1 mouse cellular context compared by ENCODE assay signal in the genomic region with DNA sequence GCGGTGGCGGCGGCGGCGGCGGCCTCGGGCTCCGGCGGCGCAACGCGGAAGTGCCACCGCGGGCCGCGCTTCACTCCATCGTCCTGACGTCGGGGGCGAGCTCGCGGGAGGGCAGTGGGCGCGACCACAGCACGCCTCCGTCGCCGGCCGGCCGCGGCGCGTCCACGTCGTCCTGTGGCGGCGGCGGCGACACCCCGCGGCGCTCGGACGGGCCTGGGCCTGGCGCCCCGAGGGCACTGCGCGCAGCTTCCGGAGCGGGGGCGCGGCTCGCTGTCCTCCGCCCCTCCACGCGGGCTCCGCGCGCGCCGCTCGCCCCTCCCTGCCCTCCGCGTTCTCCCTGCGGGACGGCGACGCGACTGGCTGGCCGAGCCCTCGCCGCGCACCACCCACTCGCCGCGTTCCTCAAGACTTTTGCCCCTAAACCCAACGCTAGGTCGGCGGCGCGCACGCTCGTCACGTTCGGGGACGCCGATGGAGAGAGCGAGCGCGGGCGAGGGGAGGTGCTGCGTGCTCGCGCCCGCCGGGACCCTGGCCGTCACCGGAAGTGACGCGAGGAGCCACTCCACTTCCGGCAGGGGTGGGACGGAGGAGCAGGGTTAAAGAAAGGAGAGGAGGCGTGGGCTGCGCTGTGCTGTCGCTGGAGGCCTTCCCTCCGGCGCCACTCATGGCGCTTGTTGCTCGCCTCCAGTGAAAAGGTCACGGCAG.
TF ChIP-seq lines count a peak whose summit lies in the region.

A gene (minus strand): TSS at position 189 of the 705 bp plus-strand sequence.

TF ChIP-seq in CH12.LX, 34 proteins besides CTCF, POLR2A, EP300 and RAD21 (continued from another document):
- TF ChIP-seq ZKSCAN1 (IDR thresholded peaks at IDR 0.05; ENCODE audit: borderline replicate concordance, low read depth, low read length): no peak
- TF ChIP-seq MXI1 (IDR thresholded peaks at IDR 0.05; ENCODE audit: low read depth, low read length): peak; percentile 87; the same call in 1 of the 2 replicates
- TF ChIP-seq IRF4 (IDR thresholded peaks at IDR 0.05; ENCODE audit: low read depth, low read length): no peak; the same call in 1 of the 2 replicates
- TF ChIP-seq NELFE (IDR thresholded peaks at IDR 0.05; ENCODE audit: low read depth, low read length): peak; percentile 98
- TF ChIP-seq MEF2A (IDR thresholded peaks at IDR 0.05; ENCODE audit: borderline replicate concordance, low read depth, low read length): no peak
- no peak for TF ChIP-seq JUN (IDR thresholded peaks at IDR 0.05; ENCODE audit: insufficient read depth, low read depth, low read length)
- TF ChIP-seq POLR2AphosphoS2 (IDR thresholded peaks at IDR 0.05; ENCODE audit: low read depth, low read length): peak; percentile 95
- peak; percentile 87 for TF ChIP-seq ELF1 (IDR thresholded peaks at IDR 0.05; ENCODE audit: low read depth, low read length)
- no peak for TF ChIP-seq TBP (conservative IDR thresholded peaks at IDR 0.05; ENCODE audit: low read depth, low read length)
- TF ChIP-seq MAZ (IDR thresholded peaks at IDR 0.05; ENCODE audit: low read depth, low read length): no peak; the same call in 1 of the 2 replicates
- TF ChIP-seq UBTF (IDR thresholded peaks at IDR 0.05; ENCODE audit: low read depth, low read length): peak; percentile 3; the same call in 1 of the 2 replicates
- TF ChIP-seq E2F4 (IDR thresholded peaks at IDR 0.05; ENCODE audit: insufficient replicate concordance, low read depth, low read length): no peak
- no peak for TF ChIP-seq GABPA (IDR thresholded peaks at IDR 0.05; ENCODE audit: insufficient replicate concordance, low read depth, low read length)
- no peak for TF ChIP-seq CHD2 (IDR thresholded peaks at IDR 0.05; ENCODE audit: low read length)
- TF ChIP-seq TCF12 (IDR thresholded peaks at IDR 0.05; ENCODE audit: low read depth, low read length): peak; percentile 87
- no peak for TF ChIP-seq PAX5 (IDR thresholded peaks at IDR 0.05; ENCODE audit: low read length)
- TF ChIP-seq ZMIZ1 (IDR thresholded peaks at IDR 0.05; ENCODE audit: low read depth, low read length): peak; percentile 88
- TF ChIP-seq USF2 (conservative IDR thresholded peaks at IDR 0.05; ENCODE audit: low read depth, low read length): no peak
- TF ChIP-seq ETS1 (conservative IDR thresholded peaks at IDR 0.05; ENCODE audit: low read depth, low read length): no peak
- TF ChIP-seq SMC3 (IDR thresholded peaks at IDR 0.05; ENCODE audit: low read depth, low read length): no peak
